ENCODE assay signal across 8 mouse cellular contexts in genomic region chr12:101083076-101083838, GRCm38 (mm10). TPM values are rescaled to one million over a fixed set of nuclear protein-coding genes. Genes with fewer than 3 reads are reported as not detected.
DNase-seq lines count a peak whose midpoint lies in the region; ATAC-seq lines count a peak whose summit lies in the region.

Gene Ppp4r3a (minus strand): TSS chr12:101083702.

- H3K36me3 ChIP-seq in hindbrain, embryonic 15.5 days, result no peaks in the 10 kb centered on the region

- peak; percentile 97 for ATAC-seq in hindbrain, embryonic 15.5 days (ENCODE audit: low FRiP score, low read depth)

- peak within 1 kb of the TSS; percentile 99 for H3K27ac ChIP-seq in hindbrain, embryonic 15.5 days (replicated peaks)

- peak within 1 kb of the TSS; percentile 78 for H3K4me2 ChIP-seq in hindbrain, embryonic 15.5 days

- H3K9me3 ChIP-seq in hindbrain, embryonic 15.5 days, result no peaks in the 10 kb centered on the region

- peak; percentile 91 for DNase-seq in T-cell, adult 2 months (ENCODE audit: low spot score)
- peak; percentile 94 to 97 for DNase-seq in cerebellum, postnatal 36 days
- peak; percentile 98 for DNase-seq in frontal cortex, postnatal 36 days (ENCODE audit: low spot score in 2 of 2)
- peak; percentile 90 for DNase-seq in left cerebral cortex, adult 11 months (ENCODE audit: low spot score)
- peak; percentile 97 for DNase-seq in lung, postnatal 4 days
- peak; percentile 95 for DNase-seq in retina, postnatal 7 days (ENCODE audit: low read depth, low spot score)
- DNase-seq in urinary bladder, adult 2 months (ENCODE audit: low spot score), result peak; percentile 96

- H3K4me1 ChIP-seq in hindbrain, embryonic 15.5 days (replicated peaks), result peaks cover 43% of the 10 kb centered on the region

- WGBS in hindbrain, embryonic 15.5 days, result under 1% methylated on average over 86 of the region's 90 CpGs

- H3K4me3 ChIP-seq in hindbrain, embryonic 15.5 days, result peak within 1 kb of the TSS; percentile 83

- H3K9ac ChIP-seq in hindbrain, embryonic 15.5 days, result peak within 1 kb of the TSS; percentile 90

- no peaks in the 10 kb centered on the region for H3K27me3 ChIP-seq in hindbrain, embryonic 15.5 days

RNA-seq across cellular contexts. Expression of gene Ppp4r3a, which starts in this region (rescaled TPM):
- 27.0 and 28.1 TPM in 2 replicates for polyA plus RNA-seq in hindbrain, embryonic 15.5 days (2015; fragmentation: Nextera tagmentation; extraction: Ambion mirVana)
- polyA plus RNA-seq in urinary bladder, adult 2 months (2012; rRNA removed), result 31.2 and 33.4 TPM in 2 replicates

Comparison
In these comparisons a context has a peak if more than half of its experiments do, and no peak if none do; other contexts are left out.
1. Peak in every context shown above with its lines: DNase-seq, ATAC-seq, H3K4me3 ChIP-seq and H3K27ac ChIP-seq.